Mouse (Mus musculus) cerebellum, adult 9-11 months (tissue): Measurements from ENCODE around the gene Cdh11.

Experiments
- DNase-seq: peaks from one replicate; pipeline ENCODE4 v3.0.0; 2022

Gene Cdh11

DNA sequence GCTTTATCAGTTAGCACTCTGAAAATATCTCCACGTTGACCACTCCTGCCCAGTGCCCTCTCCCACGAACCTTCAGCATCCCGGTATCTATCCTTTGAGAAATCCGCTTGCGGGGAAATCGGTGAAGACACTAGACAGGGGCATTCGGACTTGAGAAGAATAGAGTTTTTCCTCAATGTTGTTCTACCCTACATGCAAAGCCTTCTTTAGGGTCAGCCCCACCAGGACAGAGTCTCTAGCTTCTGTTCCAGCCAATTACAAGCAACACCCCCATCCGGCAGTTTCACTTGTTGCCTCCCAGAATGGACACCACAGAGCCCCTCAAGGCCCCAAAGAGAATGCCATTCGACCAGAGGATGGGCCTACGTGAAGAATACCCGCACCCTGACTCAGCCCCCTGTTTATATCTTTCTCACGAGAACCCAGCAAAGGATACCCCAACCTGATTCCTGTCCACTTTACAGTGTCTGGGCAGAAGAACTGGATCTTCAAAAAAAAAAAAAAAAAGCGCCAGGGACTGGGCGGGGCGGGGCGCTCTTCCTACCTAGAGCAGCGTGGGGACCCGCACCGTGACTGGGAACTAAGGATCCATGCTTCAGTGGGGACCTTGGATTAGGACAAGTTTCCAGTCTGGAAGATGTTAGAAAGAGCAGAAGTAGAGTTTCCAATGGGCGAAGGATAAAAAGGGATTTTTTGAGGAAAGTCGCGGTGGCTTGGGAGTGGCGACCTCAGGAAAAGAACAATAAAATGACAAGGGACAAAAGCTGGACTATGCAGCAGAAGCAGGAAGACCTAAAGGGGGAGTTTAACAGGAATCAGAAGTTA, at the start of gene Cdh11:
Gene Cdh11, minus strand, starts transcription at position 51 of the 825 bp plus-strand sequence.
- no peak for DNase-seq

DNA sequence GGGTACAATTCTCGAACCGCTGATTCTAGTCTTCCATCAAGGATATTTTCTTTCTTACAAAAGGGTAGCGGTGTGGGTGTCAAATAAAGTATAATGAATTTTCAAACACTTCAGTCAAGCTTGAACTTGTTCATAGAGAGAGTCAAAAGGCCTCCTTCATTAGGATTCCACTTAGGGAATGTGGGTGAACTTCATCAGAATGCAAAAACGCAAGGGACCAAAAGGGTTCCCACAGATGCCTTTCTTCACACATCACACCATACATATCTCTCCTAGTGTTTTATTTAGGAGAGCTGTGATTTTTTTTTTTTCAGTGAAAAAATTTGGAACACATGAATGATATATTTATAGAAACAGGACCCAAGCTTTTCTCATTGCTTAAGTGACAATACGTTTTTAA, 28.5 kb upstream of the Cdh11 start:
- DNase-seq: no peak

DNA sequence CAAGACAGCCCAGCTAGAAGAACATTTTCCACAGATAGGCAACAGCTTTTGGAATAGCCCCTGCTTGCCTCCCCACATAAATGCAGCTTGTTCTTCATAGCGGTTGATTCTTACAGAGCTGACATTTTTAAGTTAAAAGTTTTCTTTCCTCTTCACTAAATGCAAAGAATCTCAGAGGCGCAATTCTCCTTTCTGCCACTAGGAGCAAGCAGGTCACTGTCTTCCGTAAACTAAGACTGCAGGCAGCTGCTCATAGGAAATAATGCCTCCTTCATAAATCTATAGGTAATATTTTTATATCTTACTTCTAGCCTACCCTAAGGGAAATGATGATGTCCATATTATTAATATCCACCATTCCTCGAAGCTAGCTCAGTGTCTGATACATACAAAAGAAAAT, 4.9 kb upstream of the Cdh11 start:
- DNase-seq: no peak

DNA sequence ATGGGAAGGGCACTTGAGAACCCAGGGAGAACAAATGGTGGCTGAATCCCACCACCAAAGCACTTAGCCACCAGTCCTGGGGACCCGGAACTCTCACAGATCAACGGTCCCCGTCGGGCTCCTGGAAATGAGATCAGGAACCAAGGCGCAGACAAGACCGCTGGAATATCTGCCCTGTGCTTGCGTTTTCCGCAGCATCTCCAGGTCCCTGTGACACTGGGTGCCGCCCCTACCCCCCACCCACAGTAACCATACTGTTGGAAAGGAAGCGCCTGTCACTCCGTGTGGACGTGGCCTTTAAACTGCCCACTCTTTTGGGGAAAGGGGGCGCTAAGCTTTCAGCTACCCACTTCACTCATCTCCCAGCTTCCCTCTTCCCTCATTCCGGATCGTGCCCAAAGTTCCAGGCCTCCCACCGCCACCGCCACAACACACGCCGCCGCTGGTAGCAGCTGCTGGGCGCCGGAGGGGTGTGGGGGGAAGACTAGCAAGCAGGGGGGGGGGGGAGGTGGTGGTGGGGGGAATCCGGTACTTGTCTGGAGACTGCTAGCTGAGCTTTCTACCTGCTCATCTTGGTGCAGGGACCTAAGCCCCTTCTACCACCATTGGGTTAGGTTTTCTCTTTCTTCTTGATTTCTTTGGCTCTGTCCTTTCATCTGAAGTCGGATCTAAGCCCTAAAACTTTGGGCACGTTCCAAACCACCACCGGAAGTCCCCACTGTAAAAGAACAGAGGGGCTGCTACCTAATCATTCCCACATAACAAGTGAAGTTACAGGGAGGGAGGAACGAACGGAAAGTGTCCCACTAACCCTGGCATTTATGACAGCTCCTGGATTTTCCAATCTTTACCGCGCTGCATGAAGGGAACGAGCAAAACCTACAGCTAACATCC, 1.3 kb upstream of the Cdh11 start:
- DNase-seq: no peak

DNA sequence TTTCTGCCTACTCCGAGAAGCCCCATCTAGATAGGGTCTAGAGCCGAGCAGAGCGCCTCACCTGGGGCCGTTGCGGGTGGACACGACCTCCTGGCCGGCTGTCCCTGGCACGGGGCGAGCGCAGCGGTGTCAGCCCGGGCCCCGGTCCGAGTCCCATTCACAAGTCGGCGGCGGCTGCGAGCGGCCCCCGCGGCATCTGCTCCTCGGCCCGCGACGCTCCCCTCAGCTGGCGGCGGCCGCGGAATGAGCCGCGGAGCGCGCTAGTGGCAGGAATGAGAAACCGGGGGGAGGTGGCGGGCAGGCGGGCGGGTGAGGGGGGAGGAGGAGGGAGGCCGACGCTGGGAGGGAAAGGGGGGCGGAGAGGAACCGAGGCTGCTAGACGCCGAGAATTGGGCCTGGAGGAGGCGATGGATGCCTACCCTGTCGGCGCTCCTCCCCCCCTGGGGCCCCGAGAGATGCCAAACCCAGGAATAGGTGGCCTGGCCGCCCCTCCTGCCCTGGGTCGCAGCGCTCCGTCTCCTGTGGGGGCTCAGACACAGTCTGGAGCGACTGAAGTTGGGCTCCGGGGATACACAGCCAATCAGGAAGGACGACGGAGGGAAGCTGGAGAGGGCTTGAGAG, 497 bp downstream of the Cdh11 start:
- no peak for DNase-seq

DNA sequence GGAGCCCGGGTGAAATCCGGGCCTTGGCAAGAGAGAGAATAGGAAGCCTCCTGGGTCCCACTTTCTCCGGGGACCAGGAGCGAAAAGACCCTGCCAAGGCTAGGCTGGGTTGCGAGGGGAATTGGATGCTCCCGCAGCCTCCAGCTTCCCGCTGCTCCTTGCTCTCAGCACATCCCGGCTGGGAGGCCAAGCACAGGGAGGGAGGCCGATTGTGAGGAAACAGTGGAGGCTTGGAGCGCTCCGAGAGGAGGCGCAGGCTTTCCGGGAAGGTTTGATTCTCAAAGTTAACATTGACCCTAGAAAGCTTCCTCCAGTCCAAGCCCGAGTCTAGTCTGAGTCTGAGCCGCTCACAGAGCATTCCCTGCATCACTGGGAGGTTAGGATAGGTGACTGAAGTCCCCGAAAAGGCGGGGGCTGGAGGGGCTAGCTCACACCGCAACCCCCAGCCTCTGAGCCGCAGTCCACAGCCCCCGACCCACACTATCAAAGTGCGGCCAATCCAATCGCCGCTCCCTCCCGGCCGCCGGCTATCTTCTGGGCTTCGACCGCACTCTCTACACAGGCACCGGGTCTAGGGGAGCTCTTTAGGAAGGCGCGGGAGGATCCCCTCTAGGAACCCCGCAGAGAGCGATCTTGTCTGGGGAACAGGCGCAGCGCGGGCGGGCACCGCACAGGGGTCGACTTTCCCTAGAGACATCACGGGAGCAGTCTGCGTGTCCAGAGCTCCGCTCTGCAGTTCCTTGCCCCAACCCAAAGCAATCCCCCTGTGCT, 1.4 kb downstream of the Cdh11 start:
- no peak for DNase-seq

DNA sequence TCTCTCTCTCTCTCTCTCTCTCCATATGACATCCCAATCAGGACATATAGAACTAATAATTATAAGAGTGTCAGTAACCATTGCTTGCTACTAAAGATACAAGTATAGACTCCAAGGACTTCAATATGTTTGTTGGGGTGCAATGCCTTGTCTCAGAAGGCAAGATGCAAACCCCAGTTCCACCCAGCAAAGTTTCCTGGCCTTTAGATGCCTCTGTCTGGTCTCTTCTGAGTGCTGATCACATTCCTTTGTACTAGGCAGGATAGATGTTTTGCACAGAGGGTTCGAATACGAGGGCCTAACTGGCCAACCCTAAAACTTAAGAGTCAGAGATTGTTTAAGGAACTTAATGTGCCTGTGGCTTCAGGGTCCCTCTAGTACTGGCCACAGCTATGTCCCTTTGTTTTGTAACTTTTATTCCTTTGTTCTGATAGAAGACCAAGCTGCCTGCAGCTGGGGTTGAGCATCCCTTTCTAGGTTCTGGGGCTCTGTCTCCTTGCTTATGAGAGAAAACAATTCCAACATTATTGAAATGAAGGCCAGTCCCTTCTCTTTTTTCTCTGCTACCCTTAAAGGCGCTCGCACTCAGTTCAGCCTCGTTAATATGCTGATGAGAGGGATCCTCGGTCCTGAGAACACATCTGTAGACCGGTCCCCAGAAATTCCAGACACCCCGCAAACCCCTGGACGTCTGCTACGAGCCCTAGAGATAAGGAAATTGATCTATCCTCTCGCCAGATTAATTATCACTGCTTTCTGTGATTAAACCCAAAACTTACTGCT, 2.5 kb downstream of the Cdh11 start:
- no peak for DNase-seq

DNA sequence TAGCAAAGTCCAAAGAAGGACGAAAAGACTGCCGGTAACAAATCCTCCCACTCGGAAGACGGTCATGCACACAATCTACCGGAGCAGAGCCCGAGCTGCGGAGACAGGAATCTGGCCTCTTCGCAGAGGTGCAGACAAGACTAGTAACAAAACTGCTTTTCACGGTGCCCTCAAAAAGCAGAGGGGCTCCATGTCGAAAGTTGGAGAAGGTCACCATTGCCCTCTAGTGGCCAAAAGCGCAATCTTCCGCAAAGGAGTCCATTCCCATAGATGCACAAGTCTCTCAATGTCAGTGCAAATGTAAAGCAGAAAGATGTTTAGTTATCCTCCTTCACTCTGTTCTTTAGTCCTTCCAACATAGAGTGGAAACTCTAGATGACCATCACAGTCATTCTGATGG, 4.5 kb downstream of the Cdh11 start:
- peak; percentile 22 for DNase-seq

DNA sequence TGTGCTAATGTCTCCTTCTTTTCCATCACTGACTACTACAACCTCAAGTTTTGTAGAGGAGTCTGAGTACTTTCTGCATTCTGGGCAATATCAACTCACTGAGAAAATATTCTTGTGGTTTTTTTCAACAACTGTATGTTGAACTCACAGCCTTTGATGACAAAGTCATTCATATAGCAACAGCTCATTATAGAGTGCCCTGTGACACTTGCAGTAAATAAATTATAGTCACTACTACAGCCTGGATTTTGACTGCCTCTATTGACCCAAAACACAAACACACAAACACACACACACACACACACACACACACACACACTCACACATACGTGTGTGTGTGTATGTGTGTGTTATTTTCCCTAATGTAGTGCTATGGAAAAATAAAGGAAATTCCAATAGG, 10.8 kb downstream of the Cdh11 start:
- DNase-seq: no peak

DNA sequence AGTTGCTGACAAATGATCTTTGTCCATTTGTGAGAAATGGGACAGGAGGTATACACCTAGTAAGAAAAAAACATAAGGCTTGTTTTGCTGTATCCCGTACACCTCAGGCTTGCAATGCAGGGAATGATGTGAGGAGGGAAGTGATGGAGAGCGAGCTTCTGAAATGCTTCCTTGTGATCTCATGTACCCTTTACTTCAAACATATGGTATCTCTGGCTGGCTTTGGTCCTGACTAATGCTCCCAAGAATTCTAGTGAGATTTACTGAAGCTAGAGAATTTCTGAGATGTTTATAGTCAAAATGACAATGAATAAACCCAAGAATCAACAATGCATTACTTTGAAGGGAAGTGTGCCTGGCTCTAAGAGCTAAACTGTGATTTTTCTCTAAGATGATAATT, 14.0 kb downstream of the Cdh11 start:
- no peak for DNase-seq

DNA sequence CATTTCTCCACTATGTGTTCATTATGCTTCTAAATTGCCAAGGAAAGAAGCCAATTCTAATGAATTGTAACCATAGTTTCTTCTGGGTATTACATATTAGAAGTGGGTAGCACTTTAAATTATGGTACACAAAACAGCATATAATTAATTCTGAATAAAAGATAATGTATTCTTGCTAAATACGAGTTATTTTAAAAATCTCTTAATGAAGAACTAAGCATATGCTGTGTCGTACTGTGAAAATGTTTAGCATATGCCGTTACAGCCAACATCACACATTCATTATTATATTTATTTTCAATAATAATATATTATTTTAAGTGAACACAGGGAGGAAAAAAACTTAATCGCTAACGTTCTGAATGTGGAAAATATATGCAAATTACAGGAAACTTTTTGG, 31.6 kb downstream of the Cdh11 start:
- no peak for DNase-seq

DNA sequence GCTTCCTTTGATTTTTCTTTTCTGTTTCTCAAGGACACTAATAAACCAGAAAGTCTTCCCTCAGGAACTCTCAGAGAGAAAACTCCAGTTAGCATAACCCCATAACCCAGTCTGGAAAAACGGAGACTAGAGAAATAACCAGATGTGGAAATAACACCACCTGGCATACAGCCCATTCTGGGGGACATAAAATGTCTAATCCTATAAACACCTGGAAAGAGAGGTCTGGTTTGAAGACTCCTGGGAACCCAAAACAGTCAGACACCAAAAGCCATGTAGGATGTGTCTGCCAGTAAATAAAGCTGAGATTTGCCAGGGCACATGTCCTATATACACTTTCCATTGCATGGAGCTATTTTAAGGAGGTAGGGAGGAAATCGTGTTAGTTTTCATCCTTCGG, 42.5 kb downstream of the Cdh11 start:
- no peak for DNase-seq

DNA sequence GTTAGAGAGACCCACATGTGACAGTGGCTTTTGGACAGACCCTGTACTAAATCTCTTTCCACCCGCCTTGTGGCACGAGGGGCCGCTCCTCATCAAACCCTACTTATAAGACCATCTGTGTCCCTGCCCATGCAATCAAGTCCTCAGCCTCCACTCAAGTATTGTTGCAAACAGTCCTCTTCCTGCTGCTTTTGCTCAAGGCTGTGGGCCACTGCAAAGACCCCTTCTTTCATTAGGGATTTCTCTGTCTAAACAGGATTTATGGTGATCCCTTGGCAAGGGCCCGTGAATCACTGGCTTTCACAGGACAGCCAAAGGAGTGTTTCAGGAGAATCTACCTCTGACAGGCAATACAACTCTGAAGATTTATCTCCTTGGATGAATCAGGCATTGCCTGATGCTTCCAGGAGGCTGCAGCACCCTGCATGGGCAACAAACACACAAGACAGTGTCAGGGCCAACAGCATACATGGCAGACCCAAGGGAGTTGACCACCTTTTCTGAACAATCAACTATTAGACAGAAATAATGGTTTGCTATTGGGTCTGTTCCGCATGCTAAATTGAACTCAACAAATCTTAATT, 43.3 kb downstream of the Cdh11 start:
- DNase-seq: no peak

DNA sequence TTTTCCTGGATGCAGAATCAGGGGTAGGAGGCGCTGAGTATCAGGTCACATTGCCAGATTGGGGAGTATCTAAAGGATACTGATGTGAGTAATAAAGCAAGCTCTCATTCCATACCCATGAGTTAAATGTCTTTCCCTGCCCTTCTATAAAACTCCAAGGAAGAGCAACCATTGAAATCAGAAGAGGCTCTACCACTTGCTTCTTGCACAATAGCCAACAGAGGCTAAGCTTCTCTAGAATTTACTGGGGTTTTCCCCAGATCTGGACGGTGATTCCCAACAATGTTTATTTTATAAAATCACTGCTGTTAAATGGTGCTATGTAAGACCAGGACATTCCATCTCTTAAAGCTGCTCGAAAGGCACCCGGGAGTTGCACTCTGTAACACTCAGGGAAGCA, 44.5 kb downstream of the Cdh11 start:
- no peak for DNase-seq

DNA sequence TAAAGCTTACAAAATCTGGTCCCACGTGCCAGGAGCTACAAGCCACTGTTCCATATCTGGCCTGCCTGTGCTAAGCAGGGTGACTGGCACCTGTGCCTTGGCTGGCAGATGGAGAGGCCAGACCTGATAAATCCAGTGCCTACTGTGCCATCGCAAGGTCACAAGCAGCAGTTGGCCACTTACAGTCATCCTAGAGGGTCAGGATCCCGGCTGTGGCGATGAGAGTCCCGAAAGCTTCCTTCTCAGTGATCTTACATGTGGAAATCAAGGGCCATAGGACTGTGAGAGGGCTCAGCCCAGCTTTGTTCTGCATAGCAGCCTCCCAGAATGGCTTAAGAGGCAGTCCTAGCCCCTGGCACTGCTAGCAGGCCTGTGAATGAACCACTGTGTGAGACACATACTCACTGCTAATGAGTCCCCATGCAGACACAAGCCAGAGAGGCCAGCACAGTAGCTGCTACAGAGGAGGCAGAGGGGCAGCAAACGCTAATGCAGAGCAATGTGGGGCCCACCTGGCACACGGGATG, 46.4 kb downstream of the Cdh11 start:
- DNase-seq: peak; percentile 49

DNA sequence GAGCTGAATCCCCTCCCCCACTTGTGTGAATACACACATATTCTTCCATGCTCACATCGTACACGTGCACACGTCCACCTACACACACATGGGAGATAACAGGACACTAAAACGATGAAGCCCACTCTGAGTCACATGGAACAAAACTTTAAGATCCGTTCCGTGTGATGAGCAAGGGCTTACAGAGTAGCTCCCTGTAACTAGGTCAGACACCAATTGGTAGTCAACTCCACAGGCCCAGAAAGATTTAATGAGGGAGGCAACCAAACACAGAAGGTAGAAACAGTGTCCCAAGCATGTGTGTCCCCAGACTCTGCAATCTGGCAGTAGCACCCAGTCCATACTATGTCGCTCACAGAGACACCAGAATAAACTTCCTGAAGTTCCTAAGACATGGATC, 47.0 kb downstream of the Cdh11 start:
- DNase-seq: no peak

DNA sequence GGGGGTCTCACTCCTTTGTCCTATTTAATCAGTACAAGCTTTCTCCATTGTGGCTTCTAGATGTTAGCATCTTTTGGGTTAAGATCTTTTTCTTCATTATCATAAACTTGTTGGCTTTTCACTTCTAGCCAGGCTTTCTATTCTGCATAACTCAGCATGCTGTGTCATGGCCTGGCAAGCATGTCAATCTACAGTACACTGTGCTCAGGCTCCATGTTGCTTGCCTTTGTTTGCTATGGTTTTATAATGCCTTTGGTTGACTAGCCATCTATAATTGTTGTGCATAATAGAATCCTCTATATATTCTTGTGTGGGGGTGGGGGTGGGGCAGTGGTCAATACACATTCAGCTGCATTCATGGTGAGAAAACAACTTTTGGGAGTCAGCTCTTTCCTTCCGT, 51.0 kb downstream of the Cdh11 start:
- no peak for DNase-seq

DNA sequence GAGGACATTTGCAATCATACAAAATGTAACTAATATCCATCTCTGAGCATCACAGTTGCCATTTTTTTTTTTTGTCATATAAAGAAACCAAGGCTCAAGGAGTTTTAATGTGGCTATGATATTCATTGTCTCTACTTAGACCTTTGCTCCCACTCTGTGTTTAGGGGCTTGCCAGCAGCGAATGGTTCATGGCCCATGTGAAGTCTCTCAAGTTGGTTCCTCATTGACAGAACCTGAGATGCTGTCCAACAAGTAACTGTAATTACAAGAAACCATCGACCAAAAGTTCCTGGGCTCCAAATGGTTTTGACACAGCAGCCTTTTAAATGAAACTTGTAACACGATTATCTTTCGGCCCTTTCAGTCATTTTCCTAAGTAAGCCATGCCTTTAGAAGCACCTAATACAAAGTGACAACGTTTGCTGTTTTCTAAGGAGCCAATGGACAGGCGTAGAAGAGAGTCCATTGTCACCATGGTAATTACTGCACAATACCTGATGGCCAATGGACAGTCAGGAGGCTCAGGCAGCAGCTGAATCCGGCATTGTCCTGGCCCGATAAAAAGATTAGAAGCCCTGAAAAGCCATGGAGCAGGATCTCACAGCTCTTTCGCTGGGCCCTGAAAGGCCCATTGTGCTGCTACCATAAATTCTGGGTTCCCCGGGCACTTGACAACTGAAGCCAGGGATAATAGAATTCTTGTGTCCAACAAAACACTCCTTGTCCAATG, 59.1 kb downstream of the Cdh11 start:
- DNase-seq: peak; percentile 4

DNA sequence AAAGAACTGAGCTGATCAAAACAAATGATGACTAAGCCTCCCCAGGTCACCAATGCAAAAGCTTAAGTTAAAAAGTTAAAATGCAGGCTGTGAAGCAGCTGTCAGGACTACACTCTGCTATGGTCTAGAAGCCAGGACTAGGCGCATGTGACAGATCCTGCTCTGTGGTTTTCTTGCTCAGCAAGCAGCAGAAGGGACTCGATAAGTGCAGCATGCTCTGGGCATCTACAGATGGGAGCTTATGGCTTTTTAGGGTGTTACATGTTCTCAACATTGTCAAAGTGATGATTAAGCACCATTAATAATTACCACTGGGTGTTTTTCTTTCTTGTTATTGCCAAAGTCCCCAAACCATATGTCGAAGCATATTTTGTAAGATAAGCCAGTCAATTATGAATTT, 59.9 kb downstream of the Cdh11 start:
- no peak for DNase-seq

DNA sequence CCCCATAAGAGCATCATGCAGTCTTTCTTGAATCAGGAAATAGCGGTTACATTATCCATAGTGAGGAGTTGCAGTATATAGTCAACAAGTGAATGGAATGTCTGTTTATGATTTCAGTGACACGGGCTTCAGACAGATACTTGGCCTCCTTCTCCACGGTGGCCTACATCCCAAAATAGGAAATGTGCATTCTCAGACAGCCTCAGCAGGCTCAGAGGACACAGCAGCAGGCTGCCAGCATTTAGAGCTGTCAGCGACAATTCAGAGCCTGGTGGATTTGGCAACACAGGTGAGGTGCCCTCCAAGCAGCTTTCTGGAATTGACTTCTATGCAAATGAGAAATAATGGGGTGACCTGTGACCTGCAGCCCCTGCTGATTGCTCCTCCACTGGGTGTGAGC, 69.5 kb downstream of the Cdh11 start:
- peak; percentile 4 for DNase-seq

DNA sequence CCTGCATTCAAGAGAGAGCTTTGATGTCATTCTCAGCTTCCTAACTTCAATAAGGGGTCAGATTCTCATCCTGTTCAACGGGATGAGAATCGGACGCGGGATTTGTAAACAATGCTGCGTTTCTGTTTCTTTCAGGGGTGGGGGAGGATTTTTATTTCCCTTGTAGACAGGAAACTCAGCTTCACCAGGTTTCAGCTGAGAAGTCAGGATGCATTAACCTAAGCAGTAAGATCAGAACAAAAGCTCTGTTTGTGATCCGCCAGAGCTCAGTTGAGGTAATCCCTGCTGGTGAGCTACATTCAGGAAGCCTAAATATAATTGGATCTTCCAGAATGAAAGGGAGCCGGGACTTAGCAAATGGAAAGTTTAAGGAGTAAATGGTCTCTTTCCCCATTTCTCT, 78.1 kb downstream of the Cdh11 start:
- DNase-seq: no peak
